Mouse (Mus musculus) hindbrain, postnatal 0 days (tissue): ENCODE results near the gene Txk. TPM values are rescaled to one million over a fixed set of nuclear protein-coding genes. Genes with fewer than 3 reads are reported as not detected.

ENCODE experiments used
- ATAC-seq: fragments of 200-750 bp; cut with Nextera tagmentation; 2 replicates; pipeline ENCODE4 v1.8.0; 2017; ENCODE audit warnings: mild to moderate bottlenecking, moderate TSS enrichment, moderate library complexity
- DNase-seq: peaks from one replicate; pipeline ENCODE4 v3.0.0-alpha.2; 2015; ENCODE audit warnings: low spot score
- H3K27ac ChIP-seq: fragments of 300-500 bp; sonication (generic); 2 replicates; pipeline ENCODE4 v1.5.1; 2014; ENCODE audit warnings: mild to moderate bottlenecking
- H3K27me3 ChIP-seq: fragments of 300-500 bp; sonication (generic); 2 replicates; pipeline ENCODE4 v1.6.1; 2014; ENCODE audit warnings: low read length, mixed read lengths; ENCODE audit not compliant: insufficient read depth
- H3K36me3 ChIP-seq: fragments of 300-500 bp; sonication (generic); 2 replicates; pipeline ENCODE4 v1.6.1; 2014; ENCODE audit warnings: low read length, mixed read lengths; ENCODE audit not compliant: insufficient read depth
- H3K4me1 ChIP-seq: fragments of 300-500 bp; sonication (generic); 2 replicates; pipeline ENCODE4 v1.6.1; 2014; ENCODE audit warnings: antibody characterized with exemption, low read length, mixed read lengths; ENCODE audit not compliant: insufficient read depth
- H3K4me2 ChIP-seq: fragments of 300-500 bp; sonication (generic); 2 replicates; pipeline ENCODE4 v1.6.1; 2014; ENCODE audit warnings: low read depth, mild to moderate bottlenecking, low read length, moderate library complexity, mixed read lengths
- H3K4me3 ChIP-seq: fragments of 300-500 bp; sonication (generic); 2 replicates; pipeline ENCODE4 v1.5.1; 2014; ENCODE audit warnings: low read length
- H3K9ac ChIP-seq: fragments of 300-500 bp; sonication (generic); replicated peaks from 2 replicates; pipeline ENCODE4 v1.6.1; 2014; ENCODE audit warnings: mild to moderate bottlenecking, low read length, moderate library complexity, mixed read lengths
- H3K9me3 ChIP-seq: fragments of 300-500 bp; sonication (generic); 2 replicates; pipeline ENCODE4 v1.6.1; 2016; ENCODE audit warnings: low read length, mixed read lengths
- CTCF ChIP-seq: IDR thresholded peaks from 2 replicates; pipeline ENCODE4 v1.5.1; 2016; ENCODE audit warnings: antibody characterized with exemption, control low read depth, low read depth
- WGBS: fragments of 180-500 bp; shearing (Covaris S2); extraction: QIAGEN DNeasy Blood & Tissue Kit; methylation state at CpG from one replicate; pipeline ENCODE4 v1.1.7; 2014; 5-methylcytosine and 5-hydroxymethylcytosine counted together
- polyA plus RNA-seq: library from polyadenylated mRNA; unstranded; fragments of >200 nt; fragmentation: Nextera tagmentation; extraction: Ambion mirVana; gene quantifications from 2 replicates; pipeline ENCODE4 v1.2.1, GENCODE M21; 2015
- total RNA-seq: library from RNA; depleted of rRNA; stranded (reverse); fragments of >200 nt; gene quantifications from 2 replicates; pipeline ENCODE4 v1.2.3, GENCODE M21; 2014

Gene Txk
- total and polyA plus RNA-seq, 2 experiments from 2014 or later: 0.21 to 0.33 TPM

DNA sequence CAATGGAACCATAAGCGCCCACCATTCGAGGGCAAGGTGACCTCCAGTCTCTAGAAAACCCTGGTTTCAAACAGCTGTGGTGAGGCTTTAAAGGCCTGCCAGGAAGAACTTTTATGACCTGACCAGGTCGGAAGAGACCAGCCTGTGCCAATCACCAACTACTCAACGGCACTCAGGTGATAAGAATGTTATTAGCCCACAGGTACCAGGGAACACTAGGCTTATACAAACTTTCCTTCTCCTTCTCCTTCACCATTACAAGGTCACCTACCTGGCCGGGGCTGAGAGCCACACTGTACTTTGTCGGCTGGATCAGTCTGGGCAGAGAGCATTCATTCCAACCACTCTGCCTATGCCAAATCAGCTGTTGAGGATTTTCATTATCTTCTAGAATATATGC, 71.1 kb downstream of the Txk start:
- no peak overlapping the region for H3K4me3 ChIP-seq
- no peak overlapping the region for H3K4me2 ChIP-seq
- WGBS: 89% methylated on average over 6 of the region's 6 CpGs
- ATAC-seq (no peak), DNase-seq (no peak)
- TF ChIP-seq CTCF: no peak
- H3K27ac ChIP-seq: no peak overlapping the region
- H3K4me1 ChIP-seq: no peaks in the 10 kb centered on the region
- no peaks in the 10 kb centered on the region for H3K27me3 ChIP-seq
- H3K9ac ChIP-seq: no peak overlapping the region
- no peaks in the 10 kb centered on the region for H3K9me3 ChIP-seq
- H3K36me3 ChIP-seq: no peaks in the 10 kb centered on the region

DNA sequence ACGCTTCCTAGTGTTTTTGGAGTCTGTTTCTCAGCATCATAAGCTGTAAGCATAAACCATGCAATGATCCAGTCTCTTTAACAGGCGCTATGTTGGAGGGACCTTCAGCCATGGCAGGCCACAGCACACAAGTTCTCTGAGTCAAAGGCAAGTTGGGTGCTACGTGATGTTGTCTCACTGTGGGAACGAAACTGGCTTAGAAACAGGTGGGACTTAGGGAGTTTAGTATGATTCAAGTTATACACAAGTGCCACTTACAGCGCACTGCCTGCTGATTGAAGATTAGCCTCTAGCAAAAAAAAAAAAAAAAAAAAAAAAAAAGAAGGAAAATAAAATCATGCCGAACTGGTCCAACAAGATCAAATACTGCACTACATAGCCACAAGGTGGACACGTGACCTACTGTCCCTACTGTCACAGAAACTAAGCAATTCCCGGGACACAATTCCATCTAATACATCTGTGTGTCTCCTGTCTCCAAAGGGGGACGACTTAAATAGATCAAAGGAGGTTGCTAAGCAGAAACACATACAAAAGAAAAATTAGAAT, 77.5 kb downstream of the Txk start:
- Histone ChIP-seq H3K4me2 (no peak overlapping the region), H3K4me3 (no peak overlapping the region), H3K9ac (no peak overlapping the region), H3K4me1 (no peaks in the 10 kb centered on the region), H3K9me3 (no peaks in the 10 kb centered on the region), H3K36me3 (no peaks in the 10 kb centered on the region), H3K27ac (no peak overlapping the region), H3K27me3 (no peaks in the 10 kb centered on the region)
- no peak for DNase-seq
- WGBS: 76% methylated on average over 9 of the region's 9 CpGs
- no peak for ATAC-seq
- TF ChIP-seq CTCF: no peak

DNA sequence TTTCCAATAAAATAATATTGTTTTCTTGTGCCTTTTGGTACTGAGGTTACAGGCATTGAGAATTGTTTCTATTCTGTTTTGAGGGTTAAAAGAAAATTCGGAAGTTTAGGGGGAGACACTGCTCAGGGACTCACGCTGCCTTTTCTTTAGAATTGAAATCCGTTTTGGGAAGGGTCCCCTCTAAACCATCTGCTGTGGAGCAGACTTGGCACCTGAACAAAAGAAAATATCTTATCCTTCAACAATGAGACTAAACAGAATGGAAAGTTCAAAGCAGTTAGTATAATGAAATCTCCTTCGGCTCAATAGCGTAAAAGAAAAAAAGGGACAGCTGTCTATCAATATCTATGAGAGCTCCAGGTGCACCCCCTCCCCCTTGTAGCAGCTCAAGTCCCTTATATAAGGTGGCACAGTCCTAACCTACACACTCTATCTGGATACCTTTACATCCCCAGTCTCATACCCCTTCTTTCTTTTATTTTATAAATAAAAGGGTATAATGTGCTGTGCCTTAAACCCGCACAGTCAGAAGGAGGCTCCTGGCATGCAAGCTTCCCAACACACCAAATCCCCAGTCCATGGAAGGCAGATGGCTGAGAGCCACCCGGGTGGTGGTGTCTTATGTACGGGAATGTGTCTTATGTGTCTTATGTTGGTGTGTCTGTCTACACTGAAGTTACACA, 81.4 kb downstream of the Txk start:
- Histone ChIP-seq H3K27me3 (no peaks in the 10 kb centered on the region), H3K9ac (no peak overlapping the region), H3K27ac (no peak overlapping the region), H3K4me3 (no peak overlapping the region), H3K9me3 (no peaks in the 10 kb centered on the region), H3K4me1 (no peaks in the 10 kb centered on the region), H3K4me2 (no peak overlapping the region), H3K36me3 (no peaks in the 10 kb centered on the region)
- DNase-seq: no peak
- 37% methylated on average over 8 of the region's 8 CpGs for WGBS
- no peak for TF ChIP-seq CTCF
- ATAC-seq: peak; percentile 47; the same call in 1 of the 2 replicates

DNA sequence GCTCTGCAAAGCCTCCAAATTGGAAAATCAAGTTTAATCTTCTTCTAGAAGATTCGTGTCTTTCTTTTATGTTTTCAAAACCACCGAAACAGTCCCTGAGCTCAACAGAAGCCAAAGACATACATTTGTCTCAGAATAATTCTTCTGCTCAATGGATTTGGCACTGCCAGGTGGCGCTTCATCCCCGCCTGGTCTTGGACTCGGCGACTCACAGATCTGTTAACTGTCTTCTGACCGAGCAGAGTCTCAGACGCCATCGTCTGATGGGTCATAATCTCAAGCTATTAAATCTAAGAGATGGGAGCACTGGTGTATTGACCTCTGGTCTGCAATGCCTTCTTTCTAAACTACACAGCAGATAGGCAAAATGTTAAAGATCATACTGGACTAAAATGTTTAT, 84.2 kb downstream of the Txk start:
- DNase-seq: no peak
- Histone ChIP-seq H3K4me2 (no peak overlapping the region), H3K27me3 (no peaks in the 10 kb centered on the region), H3K36me3 (no peaks in the 10 kb centered on the region), H3K9me3 (no peaks in the 10 kb centered on the region), H3K4me3 (no peak overlapping the region), H3K27ac (no peak overlapping the region), H3K4me1 (no peaks in the 10 kb centered on the region), H3K9ac (no peak overlapping the region)
- 66% methylated on average over 9 of the region's 9 CpGs for WGBS
- no peak for TF ChIP-seq CTCF
- no peak for ATAC-seq

DNA sequence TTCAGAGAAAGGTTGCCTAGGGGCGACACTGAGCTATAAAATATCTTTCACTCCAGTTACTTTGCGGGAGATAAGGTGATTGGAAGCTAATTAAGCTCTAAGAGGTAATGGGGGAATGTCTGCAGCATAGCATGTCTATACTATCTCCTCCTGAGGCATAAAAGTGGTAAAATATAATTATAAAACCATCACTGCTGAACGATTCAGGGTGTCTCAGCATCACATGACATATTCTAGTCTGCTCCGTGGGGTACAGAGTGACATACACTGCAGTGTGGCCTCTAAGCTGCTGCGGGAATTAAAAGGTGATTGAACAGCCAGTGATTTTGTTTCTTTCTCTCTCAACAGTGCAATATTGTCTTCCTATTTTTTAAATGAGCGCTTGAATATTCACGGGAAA, 86.1 kb downstream of the Txk start:
- Histone ChIP-seq H3K9ac (no peak overlapping the region), H3K4me1 (no peaks in the 10 kb centered on the region), H3K36me3 (no peaks in the 10 kb centered on the region), H3K27me3 (no peaks in the 10 kb centered on the region), H3K9me3 (no peaks in the 10 kb centered on the region), H3K27ac (no peak overlapping the region), H3K4me2 (no peak overlapping the region), H3K4me3 (no peak overlapping the region)
- TF ChIP-seq CTCF: no peak
- peak; percentile 46; the same call in 1 of the 2 replicates for ATAC-seq
- WGBS: 67% methylated on average over 7 of the region's 7 CpGs
- DNase-seq: peak; percentile 27

DNA sequence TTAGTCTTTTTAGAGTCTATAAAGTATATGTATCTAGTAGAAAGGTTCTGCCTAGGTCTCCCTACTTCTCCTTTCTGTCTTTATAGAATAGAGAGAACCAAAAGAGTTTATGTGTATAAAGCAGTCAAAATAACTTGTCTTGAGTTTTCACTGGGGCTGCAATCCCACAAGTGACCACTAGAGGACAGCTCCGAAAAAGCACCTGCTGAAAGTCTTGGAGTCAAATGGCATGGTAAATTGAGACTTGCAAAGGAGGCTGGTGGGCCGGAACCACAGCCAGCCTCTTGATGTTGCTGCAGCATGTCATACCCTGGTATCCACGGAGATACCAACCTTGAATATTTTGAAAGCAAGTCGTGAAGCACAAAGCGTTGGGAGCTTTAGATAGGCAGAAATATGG, 87.3 kb downstream of the Txk start:
- 28% methylated on average over 5 of the region's 5 CpGs for WGBS
- H3K36me3 ChIP-seq: no peaks in the 10 kb centered on the region
- peak; percentile 86 for TF ChIP-seq CTCF
- no peaks in the 10 kb centered on the region for H3K9me3 ChIP-seq
- no peaks in the 10 kb centered on the region for H3K27me3 ChIP-seq
- ATAC-seq: no peak
- no peak overlapping the region for H3K27ac ChIP-seq
- H3K9ac ChIP-seq: no peak overlapping the region
- no peak overlapping the region for H3K4me3 ChIP-seq
- H3K4me1 ChIP-seq: no peaks in the 10 kb centered on the region
- DNase-seq: peak; percentile 63
- no peak overlapping the region for H3K4me2 ChIP-seq

DNA sequence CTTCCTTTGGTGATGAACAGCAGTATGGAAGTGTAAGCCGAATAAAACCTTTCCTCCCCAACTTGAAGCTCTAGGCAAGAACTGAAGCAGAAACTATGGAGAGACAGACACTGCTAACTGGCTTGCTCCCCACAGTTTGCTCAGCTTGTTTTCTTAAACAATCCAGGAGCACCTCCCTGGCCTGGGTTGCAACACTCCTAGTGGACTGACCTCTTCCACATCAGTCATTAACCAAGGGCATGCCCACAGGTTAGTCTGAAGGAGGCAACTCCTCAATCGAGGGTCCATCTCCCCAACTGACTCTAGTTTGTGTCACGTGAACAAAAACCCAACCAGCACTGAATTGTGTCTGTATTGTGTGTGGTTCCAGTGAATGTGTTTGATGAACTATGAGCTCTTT, 87.7 kb downstream of the Txk start:
- no peak for TF ChIP-seq CTCF
- Histone ChIP-seq H3K4me3 (no peak overlapping the region), H3K4me2 (no peak overlapping the region), H3K27me3 (no peaks in the 10 kb centered on the region), H3K27ac (no peak overlapping the region), H3K9me3 (no peaks in the 10 kb centered on the region), H3K9ac (no peak overlapping the region), H3K4me1 (no peaks in the 10 kb centered on the region), H3K36me3 (no peaks in the 10 kb centered on the region)
- WGBS: 53% methylated on average over 3 of the region's 3 CpGs
- no peak for ATAC-seq
- DNase-seq: no peak
